Mouse (Mus musculus): ENCODE measurements at regions not wholly inside any gene's neighbourhood (a gene's known extent, or its start where the extent isn't known, plus 50 kb on each side); places are given as distances from the start of the nearest gene placed in this dataset.

- H3K4me3 ChIP-seq (replicated peaks; ENCODE audit: insufficient read depth, low read depth, low read length) = no peak overlapping the region
- 48% methylated on average over 2 of the region's 2 CpGs for WGBS
- DNase-seq = no peak
- no peaks in the 10 kb centered on the region for H3K4me1 ChIP-seq (ENCODE audit: control insufficient read depth, insufficient read depth, low read length)
- no peak overlapping the region for H3K27ac ChIP-seq (ENCODE audit: insufficient read depth, low read length)
- H3K27me3 ChIP-seq (ENCODE audit: control insufficient read depth, insufficient read depth, low read length) = no peaks in the 10 kb centered on the region
- no peak for TF ChIP-seq POLR2A (IDR thresholded peaks at IDR 0.05; ENCODE audit: borderline replicate concordance, insufficient read depth, low read length)
- TF ChIP-seq CTCF (IDR thresholded peaks at IDR 0.05; ENCODE audit: borderline replicate concordance, insufficient read depth, low read depth, low read length) = no peak
Measured at GRCm38 (mm10) chr3:147423895-147424575, 571.9 kb downstream of the Ttll7 start.

GRCm38 (mm10) chr3:147428837-147429236 lies 576.7 kb downstream of the Ttll7 start:
- no peaks in the 10 kb centered on the region for H3K27me3 ChIP-seq (ENCODE audit: control insufficient read depth, insufficient read depth, low read length)
- no peak overlapping the region for H3K27ac ChIP-seq (ENCODE audit: insufficient read depth, low read length)
- H3K4me1 ChIP-seq (ENCODE audit: control insufficient read depth, insufficient read depth, low read length) = no peaks in the 10 kb centered on the region
- DNase-seq = no peak
- H3K4me3 ChIP-seq (replicated peaks; ENCODE audit: insufficient read depth, low read depth, low read length) = no peak overlapping the region
- WGBS = 40% methylated on average over 10 of the region's 10 CpGs
- no peak for TF ChIP-seq CTCF (IDR thresholded peaks at IDR 0.05; ENCODE audit: borderline replicate concordance, insufficient read depth, low read depth, low read length)
- no peak for TF ChIP-seq POLR2A (IDR thresholded peaks at IDR 0.05; ENCODE audit: borderline replicate concordance, insufficient read depth, low read length)

DNA sequence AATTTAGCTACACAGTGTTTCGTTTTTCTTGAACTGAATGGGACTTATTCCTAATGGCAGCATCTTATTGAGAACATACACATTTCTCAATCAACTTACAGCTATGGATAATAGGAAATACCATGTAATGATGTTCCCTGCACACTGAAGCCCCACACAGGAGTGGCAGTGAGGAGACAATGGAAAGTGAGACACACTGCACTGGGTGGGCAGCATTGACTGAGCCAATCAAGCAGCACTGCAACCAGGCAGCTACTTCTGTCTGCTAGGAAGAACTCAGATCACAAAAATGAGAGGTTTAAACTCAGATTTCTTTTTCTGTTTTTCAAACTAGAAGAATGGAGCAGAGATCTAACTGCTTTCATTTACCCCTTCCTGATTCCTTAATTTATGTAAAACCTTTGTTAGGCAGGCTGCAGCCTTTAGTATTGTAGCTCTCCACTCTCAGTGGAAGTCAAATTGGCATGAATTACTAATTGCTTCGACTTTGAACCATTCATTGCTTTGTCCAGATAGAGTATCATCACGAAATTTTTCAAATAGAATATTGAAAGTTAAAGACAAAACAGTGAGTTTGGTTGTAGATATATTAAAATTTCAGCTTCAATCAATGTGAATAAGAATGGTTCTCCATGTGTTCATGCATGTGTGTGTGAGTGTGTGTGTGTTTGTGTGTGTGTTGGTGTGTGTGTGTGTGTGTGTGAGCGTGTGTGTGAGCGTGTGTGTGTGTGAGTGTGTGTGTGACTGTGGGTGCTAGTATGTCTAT lies 590.9 kb downstream of the Ttll7 start:
- TF ChIP-seq POLR2A (IDR thresholded peaks at IDR 0.05; ENCODE audit: borderline replicate concordance, insufficient read depth, low read length) (no peak), CTCF (IDR thresholded peaks at IDR 0.05; ENCODE audit: borderline replicate concordance, insufficient read depth, low read depth, low read length) (no peak)
- DNase-seq = no peak
- WGBS = 54% methylated on average over 5 of the region's 5 CpGs
- H3K4me1 ChIP-seq (ENCODE audit: control insufficient read depth, insufficient read depth, low read length) = no peaks in the 10 kb centered on the region
- H3K27ac ChIP-seq (ENCODE audit: insufficient read depth, low read length) = no peak overlapping the region
- H3K27me3 ChIP-seq (ENCODE audit: control insufficient read depth, insufficient read depth, low read length) = no peaks in the 10 kb centered on the region
- no peak overlapping the region for H3K4me3 ChIP-seq (replicated peaks; ENCODE audit: insufficient read depth, low read depth, low read length)

- H3K27me3 ChIP-seq (ENCODE audit: control insufficient read depth, insufficient read depth, low read length) = no peaks in the 10 kb centered on the region
- H3K27ac ChIP-seq (ENCODE audit: insufficient read depth, low read length) = no peak overlapping the region
- no peak for TF ChIP-seq CTCF (IDR thresholded peaks at IDR 0.05; ENCODE audit: borderline replicate concordance, insufficient read depth, low read depth, low read length)
- TF ChIP-seq POLR2A (IDR thresholded peaks at IDR 0.05; ENCODE audit: borderline replicate concordance, insufficient read depth, low read length) = no peak
- no peak for DNase-seq
- H3K4me3 ChIP-seq (replicated peaks; ENCODE audit: insufficient read depth, low read depth, low read length) = no peak overlapping the region
- H3K4me1 ChIP-seq (ENCODE audit: control insufficient read depth, insufficient read depth, low read length) = no peaks in the 10 kb centered on the region
Measured at GRCm38 (mm10) chr3:147443691-147443960, 591.5 kb downstream of the Ttll7 start.

- Histone ChIP-seq H3K4me1 (ENCODE audit: control insufficient read depth, insufficient read depth, low read length) (no peaks in the 10 kb centered on the region), H3K27ac (ENCODE audit: insufficient read depth, low read length) (no peak overlapping the region), H3K4me3 (replicated peaks; ENCODE audit: insufficient read depth, low read depth, low read length) (no peak overlapping the region), H3K27me3 (ENCODE audit: control insufficient read depth, insufficient read depth, low read length) (no peaks in the 10 kb centered on the region)
- no peak for DNase-seq
- WGBS = 80% methylated on average over 10 of the region's 10 CpGs
- TF ChIP-seq CTCF (IDR thresholded peaks at IDR 0.05; ENCODE audit: borderline replicate concordance, insufficient read depth, low read depth, low read length) = no peak
- TF ChIP-seq POLR2A (IDR thresholded peaks at IDR 0.05; ENCODE audit: borderline replicate concordance, insufficient read depth, low read length) = no peak
Measured at GRCm38 (mm10) chr3:147444005-147444763, 592.0 kb downstream of the Ttll7 start.

DNA sequence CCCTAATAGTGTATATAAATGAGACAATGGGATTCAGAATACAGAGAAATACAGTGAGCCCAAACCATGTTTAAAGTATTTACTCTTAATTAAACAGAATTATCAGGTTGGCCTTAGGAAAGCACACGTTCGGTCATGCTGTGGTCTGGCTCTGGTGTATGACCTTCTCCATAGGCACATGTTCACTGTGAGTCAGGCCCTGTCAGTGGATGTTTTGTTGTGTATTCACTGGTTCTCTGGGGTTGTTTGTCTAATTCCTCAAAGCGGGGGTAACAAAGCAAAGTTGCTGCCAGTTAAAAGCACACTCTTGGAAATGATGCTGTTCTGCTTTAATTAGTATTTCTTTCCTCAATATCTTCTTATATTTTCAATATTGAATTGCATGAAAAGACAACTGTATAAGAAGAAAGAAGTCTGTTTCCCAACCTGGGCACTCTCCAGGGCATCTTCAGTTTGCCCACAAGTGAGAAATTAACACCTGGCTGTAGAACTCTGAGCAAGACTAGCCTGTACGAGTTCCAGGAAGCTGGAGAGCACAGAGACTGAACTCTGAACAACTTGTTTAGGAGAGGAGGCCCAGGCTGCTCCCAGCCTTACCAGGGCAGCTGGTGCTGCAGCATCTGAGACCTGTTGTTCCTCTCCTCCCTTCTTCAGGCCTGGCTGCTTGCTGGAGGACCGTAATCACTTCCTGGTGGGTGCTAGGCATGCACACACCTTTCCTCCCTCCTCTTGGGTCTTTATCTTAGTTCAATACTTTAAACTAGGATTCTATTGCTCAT lies 593.1 kb downstream of the Ttll7 start:
- 85% methylated on average over 5 of the region's 5 CpGs for WGBS
- no peaks in the 10 kb centered on the region for H3K4me1 ChIP-seq (ENCODE audit: control insufficient read depth, insufficient read depth, low read length)

DNA sequence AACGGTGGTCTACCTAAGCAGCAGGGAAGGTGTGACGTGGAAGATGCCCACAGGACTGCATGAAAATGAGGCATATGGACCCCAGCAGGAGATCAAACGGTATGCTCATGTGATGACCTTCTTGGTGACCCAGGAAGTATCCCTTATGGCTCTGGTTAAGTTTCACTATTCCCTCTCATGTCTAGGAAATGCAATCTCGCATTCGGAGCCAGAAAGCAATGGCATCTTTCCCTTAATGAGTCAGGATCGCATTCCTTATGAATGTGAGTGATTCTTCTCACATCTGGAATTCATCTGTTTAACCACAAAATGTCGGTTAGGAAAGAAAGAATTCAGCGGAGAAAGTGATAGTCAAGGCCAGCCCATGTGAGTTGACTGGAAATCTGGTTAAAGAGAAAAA lies 593.7 kb downstream of the Ttll7 start:
- H3K4me3 ChIP-seq (replicated peaks; ENCODE audit: insufficient read depth, low read depth, low read length) = no peak overlapping the region
- H3K27me3 ChIP-seq (ENCODE audit: control insufficient read depth, insufficient read depth, low read length) = no peaks in the 10 kb centered on the region
- TF ChIP-seq POLR2A (IDR thresholded peaks at IDR 0.05; ENCODE audit: borderline replicate concordance, insufficient read depth, low read length) (no peak), CTCF (IDR thresholded peaks at IDR 0.05; ENCODE audit: borderline replicate concordance, insufficient read depth, low read depth, low read length) (no peak)
- 85% methylated on average over 8 of the region's 8 CpGs for WGBS
- H3K27ac ChIP-seq (ENCODE audit: insufficient read depth, low read length) = no peak overlapping the region
- no peak for DNase-seq
- no peaks in the 10 kb centered on the region for H3K4me1 ChIP-seq (ENCODE audit: control insufficient read depth, insufficient read depth, low read length)

More for the DNA sequence above, 593.1 kb downstream of the Ttll7 start:
- DNase-seq = no peak
- Histone ChIP-seq H3K27me3 (ENCODE audit: control insufficient read depth, insufficient read depth, low read length) (no peaks in the 10 kb centered on the region), H3K27ac (ENCODE audit: insufficient read depth, low read length) (no peak overlapping the region), H3K4me3 (replicated peaks; ENCODE audit: insufficient read depth, low read depth, low read length) (no peak overlapping the region)
- TF ChIP-seq CTCF (IDR thresholded peaks at IDR 0.05; ENCODE audit: borderline replicate concordance, insufficient read depth, low read depth, low read length) (no peak), POLR2A (IDR thresholded peaks at IDR 0.05; ENCODE audit: borderline replicate concordance, insufficient read depth, low read length) (no peak)
